ENCODE assay signal across 23 mouse cellular contexts in the genomic region with DNA sequence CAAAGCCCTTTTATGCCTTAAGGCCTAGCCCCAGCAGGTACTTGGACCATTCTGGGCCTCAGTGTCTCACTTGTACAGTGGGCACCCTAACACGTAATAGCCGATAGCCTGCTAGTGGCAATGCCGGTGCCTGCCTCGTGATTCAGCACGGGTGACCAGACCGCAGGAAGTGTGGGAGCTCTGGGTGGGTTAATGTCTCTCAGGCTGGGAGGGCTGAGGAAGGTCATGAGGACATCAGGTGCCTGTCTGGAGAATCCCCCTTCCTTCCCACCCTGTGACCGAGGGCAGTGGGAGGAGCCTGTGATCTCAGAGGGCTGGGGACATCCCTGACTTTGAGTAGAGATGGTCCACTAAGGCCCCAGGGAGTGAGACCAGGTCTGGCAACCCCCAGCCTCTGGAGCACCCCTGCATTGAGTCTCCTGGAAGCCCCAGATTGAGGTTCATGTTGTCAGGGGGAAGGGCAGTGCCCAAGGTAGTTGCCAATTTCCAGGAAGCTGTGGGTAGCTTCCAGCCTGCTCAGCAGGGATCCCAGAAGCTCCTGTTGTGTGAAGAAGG. TPM values are rescaled to one million over a fixed set of nuclear protein-coding genes. Genes with fewer than 3 reads are reported as not detected.
DNase-seq lines count a peak whose midpoint lies in the region; ATAC-seq and TF ChIP-seq lines count a peak whose summit lies in the region.
"Had no signal": no experiment of that assay in that cellular context is flagged by ENCODE, and none has a peak within 500 bp of the region (broad histone marks: within the 10 kb centered on the region; RNA-seq: fewer than 3 reads in every experiment).

No protein-coding gene starts in this region.

- H3K4me1 ChIP-seq in heart, embryonic 14.5 days (ENCODE audit: control insufficient read depth in 2 of 2, insufficient read depth in 2 of 2, low read length in 2 of 2) = peaks cover 38 to 64% of the 10 kb centered on the region in 2 experiments
- H3K4me1 ChIP-seq in lung, postnatal 0 days (ENCODE audit: insufficient read depth, low read depth, low read length) = peaks cover 7% of the 10 kb centered on the region; the same call in 1 of the 2 replicates

- H3K4me3 ChIP-seq in heart, embryonic 14.5 days (ENCODE audit: control insufficient read depth in 1 of 2, insufficient read depth in 1 of 2, low read depth in 1 of 2, low read length in 2 of 2) = no peak overlapping the region
- no peak overlapping the region for H3K4me3 ChIP-seq in lung, postnatal 0 days (ENCODE audit: low read depth, low read length)
- H3K4me3 ChIP-seq: embryonic facial prominence, embryonic 15.5 days; forebrain, embryonic 10.5 days; limb, embryonic 15.5 days; midbrain, embryonic 13.5 days; stomach, embryonic 15.5 days had no signal

- WGBS in heart, embryonic 14.5 days = 71% methylated on average over 7 of the region's 7 CpGs
- 72% methylated on average over 7 of the region's 7 CpGs for WGBS in lung, postnatal 0 days

- 0 out of 2 replicates have a peak overlapping the region, but pooled peaks have one; percentile 25 for H3K9ac ChIP-seq in heart, embryonic 14.5 days (ENCODE audit: low read length)
- H3K9ac ChIP-seq in lung, postnatal 0 days (replicated peaks; ENCODE audit: low read depth) = no peak overlapping the region
- H3K9ac ChIP-seq: embryonic facial prominence, embryonic 15.5 days; limb, embryonic 15.5 days; midbrain, embryonic 13.5 days; stomach, embryonic 15.5 days had no signal

- H3K27me3 ChIP-seq in heart, embryonic 14.5 days (ENCODE audit: control insufficient read depth, insufficient read depth, low read length) = no peaks in the 10 kb centered on the region
- H3K27me3 ChIP-seq in lung, postnatal 0 days (replicated peaks; ENCODE audit: insufficient read depth, low read length) = no peaks in the 10 kb centered on the region
- H3K27me3 ChIP-seq: embryonic facial prominence, embryonic 15.5 days; limb, embryonic 15.5 days; midbrain, embryonic 13.5 days; stomach, embryonic 15.5 days had no signal

- DNase-seq in cerebellum, adult 9-11 months = peak; percentile 42
- DNase-seq in cerebellum, postnatal 14 days = no peak
- DNase-seq in heart, postnatal 10 days = no peak
- peak; percentile 42 to 47 for DNase-seq in lung, postnatal 4 days
- DNase-seq in lung, postnatal 0 days (ENCODE audit: low spot score) = no peak
- DNase-seq in natural killer cell, adult 2 months (ENCODE audit: low spot score in 2 of 2) = peak; percentile 36 to 49
- DNase-seq in frontal cortex, postnatal 25 days (ENCODE audit: low spot score in 2 of 2) = no peak
- DNase-seq: adrenal gland, adult 8-10 months; cerebellum, adult 8-10 months; right cerebral cortex, adult 18-20 months had no signal

- ATAC-seq in heart, embryonic 14.5 days (ENCODE audit: insufficient number of reproducible peaks, insufficient read depth, low FRiP score, low read depth) = no peak
- ATAC-seq in lung, postnatal 0 days = no peak
- ATAC-seq: hindbrain, embryonic 16.5 days; intestine, postnatal 0 days; midbrain, embryonic 13.5 days had no signal

- H3K36me3 ChIP-seq in heart, embryonic 14.5 days (ENCODE audit: control insufficient read depth, insufficient read depth, low read length) = peaks cover 3% of the 10 kb centered on the region; the same call in 1 of the 2 replicates
- no peaks in the 10 kb centered on the region for H3K36me3 ChIP-seq in lung, postnatal 0 days (ENCODE audit: insufficient read depth, low read length)
- H3K36me3 ChIP-seq: embryonic facial prominence, embryonic 15.5 days; forebrain, embryonic 10.5 days; midbrain, embryonic 13.5 days; stomach, embryonic 15.5 days had no signal

- no peaks in the 10 kb centered on the region; the same call in 1 of the 2 replicates for H3K9me3 ChIP-seq in heart, embryonic 14.5 days (ENCODE audit: control insufficient read depth, low read length)
- H3K9me3 ChIP-seq in lung, postnatal 0 days (ENCODE audit: low read length) = no peaks in the 10 kb centered on the region
- H3K9me3 ChIP-seq: embryonic facial prominence, embryonic 15.5 days; forebrain, embryonic 10.5 days; limb, embryonic 15.5 days; midbrain, embryonic 13.5 days; stomach, embryonic 15.5 days had no signal

- H3K4me2 ChIP-seq in heart, embryonic 14.5 days (ENCODE audit: low read length) = no peak overlapping the region
- no peak overlapping the region for H3K4me2 ChIP-seq in lung, postnatal 0 days (replicated peaks; ENCODE audit: low read depth, low read length)
- H3K4me2 ChIP-seq: embryonic facial prominence, embryonic 15.5 days; limb, embryonic 15.5 days; midbrain, embryonic 13.5 days; stomach, embryonic 15.5 days had no signal

- intact Hi-C loops in heart, postnatal 10 days (cut with DNase I) = no loop called here

- peak overlapping the region; percentile 74 to 76 for H3K27ac ChIP-seq in heart, embryonic 14.5 days (replicated peaks in 1 of 2; ENCODE audit: control insufficient read depth in 1 of 2, insufficient read depth in 1 of 2, low read depth in 2 of 2, low read length in 2 of 2)
- H3K27ac ChIP-seq in lung, postnatal 0 days (ENCODE audit: low read length) = no peak overlapping the region
- H3K27ac ChIP-seq: embryonic facial prominence, embryonic 15.5 days; forebrain, embryonic 10.5 days; limb, embryonic 15.5 days; midbrain, embryonic 13.5 days; stomach, embryonic 15.5 days had no signal

- no peak for TF ChIP-seq CTCF in lung, postnatal 0 days (IDR thresholded peaks at IDR 0.05)

- TF ChIP-seq EP300 in lung, postnatal 0 days (IDR thresholded peaks at IDR 0.05) = no peak

RNA-seq across cellular contexts. Expression of gene Tfeb, which starts 20.3 kb away (rescaled TPM):
- 17.8 and 21.2 TPM in 2 replicates for polyA plus RNA-seq in heart, embryonic 14.5 days (2014; fragmentation: Nextera tagmentation; extraction: Ambion mirVana)
- total RNA-seq in heart, postnatal 10 days (2021) = 10 to 100 TPM; 48.1 to 51.1 TPM
- polyA plus RNA-seq in lung, postnatal 0 days (2015; fragmentation: Nextera tagmentation; extraction: Ambion mirVana) = 17.8 and 21.3 TPM in 2 replicates

RNA-seq across cellular contexts. Expression of gene Pgc, which starts 30.5 kb away (rescaled TPM):
- polyA plus RNA-seq in heart, embryonic 14.5 days (2014; fragmentation: Nextera tagmentation; extraction: Ambion mirVana) = 0.15 TPM in 1 of 2 replicates, not detected in the other
- total RNA-seq in heart, postnatal 10 days (2021) = not detected
- polyA plus RNA-seq in lung, postnatal 0 days (2015; fragmentation: Nextera tagmentation; extraction: Ambion mirVana) = 22.6 and 25.4 TPM in 2 replicates
- total RNA-seq: adrenal gland, adult 8-10 months; gastrocnemius, postnatal 4 days; layer of hippocampus, adult 8-10 months; left cerebral cortex, postnatal 14 days; megakaryocyte progenitor cell, adult 5-6 weeks had no signal
- polyA plus RNA-seq: forebrain, embryonic 10.5 days; hindbrain, embryonic 16.5 days; liver, embryonic 16.5 days; midbrain, embryonic 13.5 days had no signal

Comparison
In these comparisons a context has a peak if more than half of its experiments do, and no peak if none do; other contexts are left out.
1. DNase-seq: peak in cerebellum, adult 9-11 months (single experiment), lung, postnatal 4 days (2 of 2) and natural killer cell, adult 2 months (2 of 2); none in cerebellum, postnatal 14 days (0 of 2), heart, postnatal 10 days (0 of 2), lung, postnatal 0 days (single experiment) and frontal cortex, postnatal 25 days (0 of 2).
2. RNA of gene Pgc, which starts 30.5 kb away (polyA plus RNA-seq): 22.6 to 25.4 TPM in lung, postnatal 0 days; 0.15 TPM in heart, embryonic 14.5 days; every median in the first group is over 10 times any median in the second.